Mouse (Mus musculus): ENCODE measurements around the gene Coq8b.

The Coq8b gene

DNA sequence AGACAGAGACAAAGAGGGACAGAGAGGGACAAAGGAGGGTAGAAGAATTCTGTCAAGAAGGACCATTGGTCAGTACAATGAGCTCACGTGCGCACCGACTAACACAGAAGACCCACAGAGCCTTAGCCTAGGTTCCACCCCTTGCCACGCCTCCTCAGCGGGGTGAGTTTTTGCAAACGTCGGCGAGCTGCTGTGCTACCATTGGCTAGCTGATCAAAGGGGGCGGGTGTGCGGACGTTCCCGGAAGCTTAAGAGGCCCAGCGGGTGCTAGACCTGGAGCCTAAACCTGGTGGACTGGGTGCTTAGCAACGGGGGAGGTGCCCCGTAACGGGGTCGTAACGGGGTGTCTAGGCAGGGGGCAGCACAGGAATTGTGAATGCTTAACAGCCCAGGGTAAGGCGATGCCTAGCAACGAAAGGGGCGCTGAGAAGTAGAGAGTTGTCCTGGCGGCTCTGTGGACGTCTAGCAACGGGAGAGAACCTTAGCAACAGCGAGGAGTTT is at the start of gene Coq8b:
Gene Coq8b (plus strand): TSS at position 243 of the 501 bp plus-strand sequence.
- peak; percentile 96 to 97 for DNase-seq

DNA sequence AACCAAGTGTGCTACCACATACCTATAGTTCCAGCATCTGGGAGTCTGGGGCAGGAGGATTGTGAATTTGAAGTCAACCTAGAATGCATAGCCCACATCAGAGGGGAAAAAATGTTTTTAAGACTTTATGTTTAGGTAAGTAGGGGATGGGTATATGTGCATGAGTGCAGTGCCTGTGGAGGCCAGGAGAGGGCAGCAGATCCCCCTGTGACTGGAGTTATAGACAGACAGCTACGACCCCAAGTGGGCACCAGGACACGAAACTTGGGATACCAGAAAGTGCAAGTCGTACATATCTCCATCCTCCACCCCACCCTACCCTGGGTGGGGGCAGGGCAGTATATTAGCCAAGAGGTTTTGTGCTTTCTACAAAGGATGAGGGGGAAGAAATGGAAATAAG is 47.9 kb upstream of the Coq8b start:
- peak; percentile 63 to 69 for DNase-seq

DNA sequence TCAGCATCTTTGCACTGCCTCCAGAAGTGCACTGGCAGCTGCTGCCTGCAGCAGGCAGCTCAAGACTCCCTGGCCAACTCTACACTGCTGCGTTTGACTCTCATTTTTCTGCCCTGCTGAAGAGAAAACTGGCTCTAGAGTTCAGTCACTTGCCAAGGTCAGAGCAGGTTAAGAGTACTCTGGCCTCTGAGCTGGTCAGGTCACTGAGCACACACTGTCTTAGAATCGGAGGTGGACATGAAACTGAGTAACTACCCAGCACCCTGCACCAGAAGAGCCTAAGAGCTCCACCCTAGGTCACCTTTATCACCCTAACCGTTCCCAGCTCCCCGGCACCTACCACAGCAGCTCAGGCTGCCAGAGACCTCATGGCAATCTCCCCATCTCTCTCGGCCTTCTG is 46.8 kb upstream of the Coq8b start:
- DNase-seq = no peak

DNA sequence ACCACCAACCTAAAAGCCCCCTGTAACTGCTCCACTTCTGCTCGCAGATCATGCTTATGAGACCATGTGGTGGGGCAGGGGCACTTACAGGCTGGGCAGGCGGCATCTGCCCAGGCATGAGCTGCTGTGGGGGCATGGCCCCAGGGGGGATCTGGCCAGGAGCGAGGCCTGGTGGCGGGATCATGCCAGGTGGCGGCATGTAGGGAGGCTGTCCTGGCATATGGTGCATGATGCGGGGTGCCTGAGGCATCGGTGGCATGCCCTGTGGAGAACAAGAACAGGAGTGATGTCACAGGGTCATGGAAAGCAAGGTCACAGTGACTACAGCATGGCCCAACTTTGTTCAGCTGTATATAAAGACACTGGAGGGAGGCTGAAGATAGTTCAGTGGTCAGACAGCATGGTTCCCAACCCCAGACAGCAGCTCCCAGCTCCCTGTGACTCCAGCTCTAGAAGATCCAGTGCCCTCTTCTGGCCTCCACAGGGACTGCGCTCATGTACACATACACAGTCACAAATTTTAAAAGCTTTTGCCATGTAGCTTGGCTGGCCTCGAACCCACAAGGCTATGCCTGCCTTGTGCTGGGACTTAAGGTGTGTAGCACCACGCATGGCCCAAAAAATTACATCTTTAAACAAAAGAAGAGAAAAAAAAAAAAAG is 43.4 kb upstream of the Coq8b start:
- peak; percentile 29 to 44 for DNase-seq

DNA sequence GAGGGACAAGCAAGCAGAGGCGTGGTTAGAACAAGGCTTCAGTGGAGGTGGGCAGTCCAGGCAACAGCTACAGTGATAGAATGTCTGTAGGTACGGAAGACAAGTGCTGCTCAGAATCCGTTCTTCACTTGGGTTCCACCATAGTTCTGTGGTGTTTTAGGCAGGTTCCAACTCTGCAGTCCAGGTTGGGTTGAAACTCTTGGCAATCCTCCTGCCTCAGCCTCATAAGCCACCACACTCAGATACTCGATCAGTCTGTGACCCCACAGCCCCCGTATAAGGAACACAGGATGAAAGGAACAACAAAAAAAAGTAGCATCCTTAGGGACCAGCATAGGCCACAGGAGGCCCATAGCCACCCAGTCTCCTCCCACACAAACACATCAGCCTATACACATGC is 40.4 kb upstream of the Coq8b start:
- no peak for DNase-seq

DNA sequence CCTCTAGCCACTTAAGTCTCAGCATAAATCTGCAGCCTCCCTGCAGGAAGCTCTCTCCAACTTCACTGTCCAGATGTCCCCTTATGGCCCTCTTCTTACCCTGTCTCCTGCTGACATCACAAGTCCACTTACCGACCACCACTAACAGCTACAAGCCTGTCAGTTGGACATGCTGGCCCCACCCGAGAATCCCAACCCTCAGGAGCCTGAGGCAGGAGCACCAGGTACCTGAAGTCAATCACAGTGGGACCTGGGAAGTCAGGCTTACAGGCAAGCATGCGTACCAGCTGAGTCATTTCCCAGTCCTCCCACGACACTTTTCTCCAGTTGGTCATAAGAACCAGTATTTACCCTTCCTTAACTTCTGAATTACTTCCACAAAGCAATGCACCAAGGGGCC is 39.1 kb upstream of the Coq8b start:
- DNase-seq = no peak

DNA sequence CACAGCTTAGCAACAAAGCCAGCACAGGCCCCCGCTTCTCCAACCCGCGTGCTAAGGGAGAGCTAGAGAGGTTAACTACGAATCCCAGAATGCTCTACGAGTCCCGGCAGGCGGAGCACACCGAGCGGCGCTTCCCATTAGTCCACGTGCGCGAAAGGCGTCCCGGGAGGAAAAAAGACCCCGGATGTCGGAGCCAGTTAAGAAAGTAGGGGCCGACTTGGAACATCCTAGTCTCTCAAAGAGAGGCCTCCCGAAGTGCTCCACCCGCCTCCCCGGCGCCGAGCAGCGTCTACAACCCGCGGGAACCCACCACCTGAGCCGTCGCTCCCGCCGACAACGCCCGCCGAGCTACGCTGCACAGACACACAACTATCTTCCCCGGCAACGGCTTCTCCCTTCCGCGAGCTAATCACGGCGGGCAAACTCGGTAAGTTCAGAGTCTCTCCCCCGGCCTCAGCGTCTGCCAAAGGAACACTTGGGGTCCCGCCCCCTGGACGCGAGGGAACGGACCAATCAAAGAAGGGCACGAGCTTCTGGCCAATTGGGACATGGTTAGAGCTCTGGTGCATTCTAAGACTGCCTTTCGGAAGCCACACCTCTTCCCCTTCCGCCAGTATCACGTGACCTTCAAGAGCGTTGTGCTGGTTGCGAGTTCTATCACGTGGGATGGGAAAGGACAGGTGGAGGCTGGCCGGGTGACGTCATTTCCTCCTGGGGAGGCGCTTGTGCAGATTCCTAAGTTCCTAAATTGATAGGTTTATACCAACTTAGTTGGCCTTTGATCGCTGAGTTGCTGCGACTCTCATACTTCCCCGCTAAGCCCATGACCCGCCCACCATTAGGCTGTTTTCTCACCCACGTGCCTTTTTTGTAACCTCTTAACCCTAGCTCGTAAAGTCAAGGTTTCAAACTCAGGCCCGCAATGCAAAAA is 36.9 kb upstream of the Coq8b start, which contains the start of the genes BC024978 and Snrpa:
Gene BC024978 (plus strand): TSS at position 101 of the 931 bp plus-strand sequence.
Gene Snrpa (minus strand): TSS at position 591 of the 931 bp plus-strand sequence.
- DNase-seq = peak; percentile 98

DNA sequence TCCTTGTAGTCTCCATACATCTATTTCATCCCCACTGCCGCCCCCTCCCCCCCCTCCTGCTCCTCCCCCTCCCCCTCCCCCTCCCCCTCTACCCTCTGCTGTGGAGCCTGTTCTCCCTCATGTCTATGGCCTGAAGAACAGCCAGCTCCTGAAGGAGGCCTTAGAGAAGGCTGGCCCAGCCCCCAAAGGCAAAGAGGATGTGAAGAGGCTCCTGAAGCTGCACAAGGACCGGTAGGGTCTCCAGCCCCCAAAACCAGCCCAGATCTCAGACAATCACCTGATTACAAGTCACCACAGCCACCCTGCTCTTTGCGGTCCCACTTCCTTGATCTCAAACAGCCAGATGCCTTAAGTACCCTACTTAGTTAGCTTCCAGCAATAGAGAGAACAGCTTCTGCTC is 35.7 kb upstream of the Coq8b start:
- DNase-seq = no peak

DNA sequence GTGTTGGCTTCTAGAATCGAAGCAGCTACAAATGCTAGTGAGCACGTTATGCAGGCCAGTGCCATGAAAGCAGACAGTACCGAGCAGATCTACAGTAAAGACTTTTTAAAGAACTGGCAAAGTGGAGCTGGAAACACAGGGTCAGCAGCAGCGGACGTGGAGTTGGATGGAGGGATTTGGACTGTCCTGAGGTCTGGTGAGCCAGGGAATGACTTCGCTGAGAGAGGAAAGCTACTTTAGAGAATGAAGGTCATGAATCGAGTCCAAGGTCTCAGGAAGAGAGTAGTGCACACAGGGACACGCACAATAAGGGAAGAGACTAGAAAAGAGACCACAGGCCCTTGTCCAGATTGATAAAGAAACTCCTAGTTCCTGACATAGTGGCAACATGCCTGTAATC is 35.2 kb upstream of the Coq8b start:
- DNase-seq = no peak

DNA sequence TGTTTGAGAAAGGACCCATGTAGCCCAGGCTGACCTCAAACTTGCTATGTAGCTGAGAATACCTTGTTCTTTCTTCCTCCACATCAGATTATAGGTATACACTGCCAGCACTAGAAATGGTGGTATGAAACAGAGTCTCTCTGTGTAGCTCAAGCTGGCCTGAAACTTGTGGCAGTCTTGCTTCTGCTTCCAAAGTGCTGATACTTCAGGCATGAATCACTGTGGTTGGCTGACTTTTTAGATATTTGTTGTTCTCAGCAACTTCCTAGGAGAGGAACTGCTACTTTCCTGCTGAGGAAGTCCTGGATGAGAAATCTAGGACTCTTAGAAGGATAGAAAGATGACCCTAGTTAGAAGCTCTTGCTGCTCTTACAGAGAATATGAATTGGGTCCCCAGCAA is 34.5 kb upstream of the Coq8b start:
- no peak for DNase-seq

DNA sequence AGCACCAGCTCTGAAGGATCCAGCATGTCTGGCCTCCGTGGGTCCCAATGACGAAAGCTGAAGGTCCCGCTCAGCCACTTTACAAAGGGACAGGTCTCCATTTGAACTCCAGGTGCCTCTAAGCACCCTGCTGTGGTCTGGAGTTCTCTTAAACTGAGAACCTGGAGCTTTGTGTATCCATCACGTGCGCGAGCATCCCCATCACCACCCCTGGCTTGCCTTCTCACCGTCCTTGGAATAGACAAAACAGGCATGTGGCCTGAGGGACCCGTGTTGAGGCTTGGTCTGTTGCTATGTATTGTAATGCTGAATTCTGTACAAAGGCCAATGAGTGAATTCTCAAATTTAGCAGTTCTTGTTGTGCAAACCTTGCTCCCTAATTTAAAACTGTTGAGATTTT is 34.0 kb upstream of the Coq8b start:
- no peak for DNase-seq

DNA sequence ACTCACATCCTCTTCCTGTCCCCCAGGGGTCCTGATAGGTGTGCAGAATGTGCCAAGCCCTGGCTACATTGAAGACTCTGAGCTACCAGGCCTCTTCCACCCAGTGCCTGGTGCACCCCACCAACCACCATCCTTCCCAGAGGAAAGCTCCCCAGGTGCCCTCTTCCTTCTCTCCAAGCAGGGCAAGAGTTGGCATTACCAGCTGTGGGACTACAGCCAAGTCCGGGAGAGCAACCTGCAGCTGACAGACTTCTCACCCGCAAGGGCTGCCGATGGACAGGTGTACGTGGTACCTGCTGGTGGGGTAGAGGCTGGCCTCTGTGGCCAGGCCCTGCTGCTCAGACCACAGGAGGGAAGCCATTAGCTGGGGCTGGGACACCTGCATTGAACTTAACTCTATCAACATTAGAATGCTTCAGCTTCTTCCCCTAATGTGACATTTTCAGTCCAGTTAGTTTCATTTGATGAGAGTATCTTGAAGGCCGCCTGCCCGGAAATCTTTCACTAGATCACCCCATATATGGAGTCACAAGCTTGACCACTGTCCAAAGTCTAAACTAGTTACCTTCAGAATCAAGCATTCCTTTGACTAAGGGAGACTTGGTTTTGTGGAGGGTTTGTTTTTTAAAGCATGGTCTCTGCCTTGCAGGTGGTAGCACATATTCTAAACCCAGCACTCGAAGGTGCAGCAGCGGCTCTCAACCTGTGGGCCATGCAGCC is 28.9 kb upstream of the Coq8b start:
- peak; percentile 46 to 49 for DNase-seq

DNA sequence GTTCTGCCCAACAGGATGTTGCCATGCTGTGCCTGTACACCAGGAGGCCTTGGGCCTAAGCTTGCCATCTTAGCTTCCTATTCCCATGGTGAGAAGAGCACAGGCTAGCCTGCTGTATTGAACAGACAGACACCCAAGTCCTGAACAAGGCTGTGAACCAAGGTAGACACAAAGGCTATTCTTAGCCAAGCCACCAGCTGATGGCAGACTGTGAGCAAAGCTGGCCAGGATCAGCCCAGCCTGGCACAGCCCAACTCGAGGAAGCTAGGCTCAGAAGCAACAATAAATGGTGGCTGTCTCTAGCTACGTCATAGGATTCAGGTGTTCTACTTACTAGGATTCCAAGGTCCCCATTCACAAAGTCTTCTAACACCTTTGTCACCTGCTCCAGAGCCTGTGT is 20.2 kb upstream of the Coq8b start:
- DNase-seq = no peak

DNA sequence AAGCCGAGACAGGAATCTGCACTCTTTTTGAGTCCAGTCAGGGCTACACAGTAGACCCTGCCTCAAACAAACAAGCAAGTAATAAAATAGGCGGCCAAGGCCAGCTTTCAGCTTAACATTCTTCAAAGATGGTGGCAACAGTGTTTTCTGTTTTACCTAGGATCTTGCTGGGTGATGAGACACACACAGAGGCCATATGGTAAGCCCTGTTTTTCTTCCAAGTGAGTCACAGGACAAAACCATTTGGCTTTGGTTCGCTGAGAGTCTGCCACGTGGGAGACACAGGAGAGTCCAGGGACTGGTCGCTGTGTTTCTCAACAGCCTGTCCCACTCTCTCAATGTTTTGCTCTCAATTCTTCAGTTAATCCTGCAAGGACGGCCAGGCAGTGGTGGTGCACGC is 14.2 kb upstream of the Coq8b start:
- DNase-seq = peak; percentile 57 to 59

DNA sequence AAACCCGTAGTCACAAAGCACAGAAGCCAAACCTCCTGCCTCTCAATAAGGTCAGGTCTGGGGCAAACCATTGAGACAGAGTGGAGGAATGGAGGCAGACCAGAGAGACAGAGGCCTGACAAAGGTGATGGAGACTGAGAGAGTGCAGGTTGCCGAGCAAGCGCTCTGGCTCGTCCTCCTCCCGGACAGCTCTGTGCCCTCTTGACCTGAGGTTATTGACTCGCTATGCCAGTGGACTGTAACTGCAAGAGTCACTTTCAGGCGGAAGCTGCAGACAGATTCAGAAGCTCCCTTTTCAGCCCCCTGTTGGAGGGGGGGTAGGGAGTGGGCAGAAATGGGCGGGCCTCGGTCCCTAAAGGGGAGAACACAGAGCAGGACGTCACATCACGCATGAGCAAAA is 12.9 kb upstream of the Coq8b start:
- no peak for DNase-seq

DNA sequence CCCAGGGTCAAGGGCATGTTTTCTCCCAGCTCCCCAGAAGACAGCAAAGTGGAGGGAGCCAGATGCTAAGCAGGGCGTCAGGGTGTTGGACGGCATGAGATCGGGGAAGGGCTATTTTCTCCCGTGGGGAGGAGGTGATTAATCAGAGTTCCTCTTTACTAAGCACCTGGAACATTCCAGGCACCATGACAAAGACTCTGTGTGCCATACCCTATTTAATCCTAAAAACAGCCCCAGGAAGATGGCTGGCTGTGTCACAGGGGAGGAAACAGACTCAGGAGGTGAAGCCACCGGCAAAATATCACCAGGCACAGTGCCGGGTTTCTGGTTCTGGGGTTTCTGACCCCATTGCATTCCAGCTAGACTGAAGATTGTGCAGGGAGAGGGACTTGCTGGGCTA is 10.9 kb upstream of the Coq8b start:
- no peak for DNase-seq

DNA sequence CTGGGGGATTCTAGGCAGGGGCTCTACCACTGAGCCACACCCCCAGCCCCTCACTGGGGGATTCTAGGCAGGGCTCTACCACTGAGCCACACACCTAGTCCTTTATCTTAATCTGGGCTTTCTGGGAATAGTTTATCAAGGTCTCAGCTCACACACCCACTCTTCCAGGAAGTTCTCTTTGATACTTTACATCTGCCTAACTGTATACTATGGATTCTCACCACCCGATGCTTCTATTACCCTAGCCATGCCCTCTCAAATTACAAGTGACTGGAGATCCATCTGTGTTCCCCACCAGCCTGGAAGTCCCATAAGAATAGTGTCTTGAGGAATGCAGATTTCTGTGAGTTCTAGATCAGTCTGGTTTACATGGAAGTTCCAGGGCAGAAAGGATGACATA is 10.3 kb upstream of the Coq8b start:
- no peak for DNase-seq

DNA sequence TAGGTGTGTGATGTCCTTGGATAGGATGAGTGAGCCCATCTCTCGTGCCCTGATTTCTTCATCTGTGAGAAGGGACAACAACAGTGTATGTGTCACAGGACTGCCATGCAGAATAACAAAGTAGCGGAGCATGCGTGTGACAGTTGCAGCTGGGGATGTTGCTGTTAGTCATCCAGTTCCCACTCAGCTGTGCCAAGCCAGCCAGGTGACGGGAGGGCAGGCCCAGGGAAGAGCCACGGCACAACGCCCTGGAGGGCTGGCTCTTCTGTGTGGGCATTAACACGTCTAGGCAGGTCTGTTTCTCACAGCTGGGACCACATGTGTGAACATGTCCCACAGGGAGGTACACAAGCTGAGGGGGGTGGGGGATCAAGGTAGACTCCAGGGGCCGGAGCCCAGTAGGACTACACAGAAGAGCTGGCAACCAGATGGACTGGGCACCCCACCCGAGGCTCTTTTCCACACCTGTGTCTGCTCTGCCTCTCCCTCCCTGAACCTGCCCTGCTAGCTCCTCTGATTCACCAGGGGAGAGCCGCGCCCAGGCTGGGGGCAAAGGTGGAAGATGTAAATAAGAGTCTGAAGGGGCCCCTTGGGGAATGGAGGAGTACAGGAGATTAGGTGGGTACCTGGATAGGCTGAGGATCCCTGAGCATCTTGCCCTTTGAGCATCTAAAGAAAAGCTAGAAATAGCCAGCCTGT is 7.8 kb upstream of the Coq8b start:
- DNase-seq = peak in 1 of 2 experiments; percentile 49

DNA sequence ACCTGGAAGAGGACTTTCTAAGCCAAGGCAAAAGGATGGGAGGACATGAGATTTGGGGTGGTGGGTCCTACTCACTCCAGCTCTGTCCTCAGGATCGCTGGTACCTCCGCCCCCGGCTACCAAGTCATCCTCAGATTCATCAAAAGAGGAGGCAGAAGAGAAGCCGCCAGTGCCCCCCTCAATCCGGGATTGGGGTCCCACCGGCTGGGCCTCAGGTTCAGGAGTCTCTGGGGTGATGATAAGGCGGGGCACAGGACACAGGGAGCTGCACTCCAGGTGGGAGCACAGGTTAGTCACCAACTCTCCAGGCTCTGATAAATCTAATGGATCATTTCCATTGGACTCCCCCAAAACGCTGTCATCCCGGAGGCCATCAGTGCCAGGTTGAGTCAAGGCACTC is 5.5 kb upstream of the Coq8b start:
- peak in 1 of 2 experiments; percentile 31 for DNase-seq

DNA sequence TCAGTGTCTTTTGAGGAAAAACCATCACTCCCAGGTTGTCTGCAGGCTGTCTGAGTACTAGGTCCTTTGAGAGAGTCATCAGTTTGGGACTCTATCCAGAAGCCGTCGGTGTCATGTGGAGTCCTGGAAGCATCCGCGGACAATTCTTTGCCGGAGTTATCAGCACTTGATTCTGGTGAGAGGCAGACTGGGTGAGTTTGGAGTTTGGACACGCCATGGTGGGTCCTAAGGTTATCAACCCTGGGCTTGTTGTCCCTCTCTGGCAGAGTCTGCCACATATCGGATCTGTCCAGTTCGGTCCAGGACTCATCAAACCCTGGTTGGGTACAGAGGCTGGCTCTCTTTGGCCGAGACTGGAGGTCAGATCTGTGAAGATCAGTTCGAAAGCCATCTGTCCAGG is 5.1 kb upstream of the Coq8b start:
- peak; percentile 69 to 73 for DNase-seq

DNA sequence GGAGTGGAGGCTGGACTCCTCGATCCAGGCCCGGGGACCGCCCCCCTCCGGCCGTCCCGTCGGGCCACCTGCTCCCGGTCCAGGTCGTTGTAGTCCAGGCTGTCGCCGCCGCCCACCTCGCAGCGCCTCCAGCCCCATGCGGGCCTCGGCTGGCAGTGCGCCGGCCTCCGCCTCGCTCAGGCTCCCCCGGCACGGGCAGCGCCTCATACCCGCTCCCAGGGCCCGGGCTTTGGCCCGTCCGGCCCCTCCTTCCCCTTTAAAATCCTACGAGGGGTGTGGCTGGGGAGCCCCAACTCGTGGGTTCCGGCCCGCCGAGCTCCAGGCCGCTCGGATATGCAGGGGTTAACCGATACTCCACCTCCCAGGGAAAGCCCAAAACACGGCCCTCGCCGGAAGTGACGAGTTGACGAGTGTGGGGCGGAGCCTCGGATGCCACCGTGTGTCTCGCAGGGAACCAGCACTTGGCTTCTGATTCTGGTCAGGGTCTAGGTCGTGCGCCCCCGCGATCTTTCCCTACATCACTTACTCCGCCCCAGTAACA is 4.5 kb upstream of the Coq8b start, which contains the start of gene Itpkc:
Gene Itpkc (minus strand): TSS at position 381 of the 541 bp plus-strand sequence.
- peak; percentile 94 to 95 for DNase-seq

DNA sequence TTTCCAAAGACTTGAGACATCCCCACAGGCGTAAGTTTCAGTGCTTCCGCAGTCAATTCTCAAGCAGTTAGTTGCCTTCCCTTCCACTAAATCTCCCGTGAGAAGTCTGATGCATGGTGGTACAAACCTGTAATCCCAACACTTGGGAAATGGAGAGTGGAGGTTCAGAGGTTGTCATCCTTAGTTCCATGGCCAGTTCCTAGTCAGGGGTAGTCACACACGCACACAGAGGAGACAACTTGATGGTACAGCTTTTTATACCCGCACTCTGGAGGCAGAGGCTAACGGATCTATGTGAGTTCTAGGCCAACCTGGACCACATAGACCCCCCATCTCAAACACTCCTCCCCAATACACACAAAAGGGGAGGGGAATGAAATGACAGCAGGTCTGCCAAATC is 4.0 kb upstream of the Coq8b start:
- no peak for DNase-seq
